Mouse (Mus musculus) G1E (cell line): ENCODE measurements at regions not wholly inside any gene's neighbourhood (a gene's known extent, or its start where the extent isn't known, plus 50 kb on each side); places are given as distances from the start of the nearest gene placed in this dataset.

Source experiments
- POLR2AphosphoS5 ChIP-seq: IDR thresholded peaks from 2 replicates; pipeline ENCODE4 v1.6.1; 2012; ENCODE audit warnings: low read depth, low read length, inconsistent platforms; ENCODE audit not compliant: insufficient replicate concordance
- TAL1 ChIP-seq: conservative IDR thresholded peaks from 2 replicates; pipeline ENCODE4 v1.6.1; 2012; ENCODE audit warnings: low read depth, low read length, inconsistent platforms, mixed read lengths

GRCm38 (mm10) chr2:128240536-128241279 lies 114.9 kb downstream of the Bcl2l11 start:
- TF ChIP-seq POLR2AphosphoS5, result no peak
- TF ChIP-seq TAL1, result no peak
